Mouse (Mus musculus) adrenal gland, postnatal 25 days (tissue): Measurements from ENCODE around the gene Prss34. TPM values are rescaled to one million over a fixed set of nuclear protein-coding genes. Genes with fewer than 3 reads are reported as not detected.

Experiments
- DNase-seq: peaks from one replicate; pipeline ENCODE4 v3.0.0; 2021; ENCODE audit warnings: mixed read lengths
- long read RNA-seq: library from polyadenylated mRNA; stranded (forward); transcript quantifications from one replicate; pipeline ENCODE4 v2.0.0, GENCODE M21; 2021
- total RNA-seq: library from RNA; stranded (reverse); gene quantifications from 2 replicates; pipeline ENCODE4 v1.2.3, GENCODE M21; 2021

Gene Prss34
- total RNA-seq: 0.27 TPM in 1 of 2 replicates, not detected in the other
- long read RNA-seq: 0 reads

- no peak for DNase-seq
Observed at GRCm38 (mm10) chr17:25298094-25298493, at the start of gene Prss34. TSS of gene Prss34 (plus strand) at chr17:25298394.

GRCm38 (mm10) chr17:25250181-25250835 lies 47.9 kb upstream of the Prss34 start:
- DNase-seq: no peak

DNA sequence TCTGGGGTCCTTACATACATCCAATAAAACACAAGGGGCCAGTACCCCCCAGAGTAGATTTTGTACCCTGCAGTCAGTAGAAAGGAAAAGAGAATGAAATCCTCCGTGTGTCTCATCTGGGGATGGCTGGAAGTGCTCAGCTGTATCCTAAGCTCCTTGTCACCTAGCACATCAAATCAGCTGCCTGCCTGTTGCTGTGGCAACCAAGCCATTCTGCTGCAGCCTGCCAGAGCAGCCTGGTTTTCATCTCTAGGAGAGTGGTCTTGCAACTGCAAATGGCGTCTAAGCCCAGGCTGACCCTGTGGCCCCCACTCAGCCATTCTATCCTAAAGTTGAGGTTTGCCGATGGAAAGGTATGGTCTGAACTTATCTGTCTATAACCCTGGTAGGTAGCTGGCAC lies 45.6 kb upstream of the Prss34 start:
- no peak for DNase-seq

DNA sequence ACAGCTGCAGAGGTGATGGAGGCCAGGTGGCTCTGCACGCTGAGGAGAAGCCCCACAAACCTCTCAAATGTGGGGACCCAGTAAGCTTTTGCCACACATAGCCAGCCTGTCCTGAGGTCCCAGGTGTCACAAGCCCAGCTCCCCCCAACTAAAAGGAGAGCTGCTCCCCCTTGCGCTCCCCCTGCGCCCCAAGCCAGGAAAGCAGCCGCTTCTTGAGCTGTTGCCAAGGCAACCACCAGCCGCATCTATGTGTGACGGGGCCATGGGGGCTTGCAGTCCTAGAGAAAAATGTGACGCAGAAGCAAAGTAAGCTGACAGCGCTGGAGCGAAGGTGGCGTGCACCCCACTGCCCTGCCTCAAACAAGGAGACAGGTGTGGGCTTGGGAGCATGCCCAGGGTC lies 44.4 kb upstream of the Prss34 start:
- no peak for DNase-seq

- DNase-seq: no peak
Observed at GRCm38 (mm10) chr17:25255110-25255509, 43.1 kb upstream of the Prss34 start.

DNA sequence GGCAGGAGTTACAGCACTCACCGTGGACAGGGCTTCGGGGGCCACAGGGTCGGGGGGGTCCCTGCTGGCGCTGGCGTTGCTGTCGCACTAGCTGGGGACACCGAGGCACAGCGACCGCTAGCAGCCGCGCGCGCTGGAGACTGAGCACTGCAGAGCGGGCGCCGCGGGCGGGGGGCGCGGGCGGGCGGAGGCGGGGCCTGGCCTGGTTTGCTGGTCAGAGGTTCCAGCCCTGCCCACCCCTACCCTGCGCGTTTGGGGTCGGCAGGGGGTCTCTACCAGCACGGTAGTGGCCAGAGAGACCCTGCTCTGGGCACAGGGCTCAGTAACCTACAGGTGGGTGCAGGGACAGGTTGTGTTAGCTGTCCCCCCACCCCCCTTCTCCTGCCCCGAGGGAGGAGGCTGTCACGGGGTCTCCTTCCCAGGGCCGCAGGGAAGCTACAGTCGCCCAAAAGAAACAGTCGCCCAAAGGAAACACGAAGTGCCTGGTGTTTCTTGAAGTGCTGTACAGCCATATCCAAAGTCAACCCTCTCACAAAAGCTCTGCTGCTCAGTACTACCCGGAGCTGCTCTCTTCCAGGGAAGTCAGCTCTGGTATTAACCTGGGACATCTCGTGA lies 41.9 kb upstream of the Prss34 start, which contains the start of gene Baiap3:
Gene Baiap3 (minus strand): TSS at position 225 of the 615 bp plus-strand sequence.
- peak; percentile 26 for DNase-seq

- no peak for DNase-seq
Observed at GRCm38 (mm10) chr17:25257804-25258261, 40.4 kb upstream of the Prss34 start.

DNA sequence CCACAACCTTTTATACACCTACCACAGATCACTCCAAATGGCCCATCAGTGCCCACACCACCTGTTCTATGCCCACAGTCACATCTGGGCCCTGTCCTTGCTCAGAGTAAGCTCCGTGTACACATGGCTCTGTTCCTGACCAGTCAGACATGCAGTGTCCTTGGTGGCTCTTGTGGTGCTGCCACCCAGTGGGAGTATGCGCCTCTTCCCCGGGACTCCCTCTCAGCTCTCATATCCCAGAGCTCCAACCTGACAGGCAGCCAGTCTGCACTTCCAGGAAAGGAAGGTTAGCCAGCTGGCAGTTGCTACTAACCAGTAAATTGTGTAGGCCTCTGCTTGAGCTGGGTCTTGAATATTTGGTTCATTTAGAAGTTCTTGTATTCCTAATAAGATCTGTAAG lies 33.7 kb upstream of the Prss34 start:
- peak; percentile 68 for DNase-seq

- DNase-seq: no peak
Observed at GRCm38 (mm10) chr17:25270795-25271335, 27.3 kb upstream of the Prss34 start.

- DNase-seq: no peak
Observed at GRCm38 (mm10) chr17:25272326-25272725, 25.9 kb upstream of the Prss34 start.

GRCm38 (mm10) chr17:25272951-25273705 lies 25.1 kb upstream of the Prss34 start:
- DNase-seq: peak; percentile 83

GRCm38 (mm10) chr17:25273706-25274501 lies 24.3 kb upstream of the Prss34 start:
- peak; percentile 87 for DNase-seq

DNA sequence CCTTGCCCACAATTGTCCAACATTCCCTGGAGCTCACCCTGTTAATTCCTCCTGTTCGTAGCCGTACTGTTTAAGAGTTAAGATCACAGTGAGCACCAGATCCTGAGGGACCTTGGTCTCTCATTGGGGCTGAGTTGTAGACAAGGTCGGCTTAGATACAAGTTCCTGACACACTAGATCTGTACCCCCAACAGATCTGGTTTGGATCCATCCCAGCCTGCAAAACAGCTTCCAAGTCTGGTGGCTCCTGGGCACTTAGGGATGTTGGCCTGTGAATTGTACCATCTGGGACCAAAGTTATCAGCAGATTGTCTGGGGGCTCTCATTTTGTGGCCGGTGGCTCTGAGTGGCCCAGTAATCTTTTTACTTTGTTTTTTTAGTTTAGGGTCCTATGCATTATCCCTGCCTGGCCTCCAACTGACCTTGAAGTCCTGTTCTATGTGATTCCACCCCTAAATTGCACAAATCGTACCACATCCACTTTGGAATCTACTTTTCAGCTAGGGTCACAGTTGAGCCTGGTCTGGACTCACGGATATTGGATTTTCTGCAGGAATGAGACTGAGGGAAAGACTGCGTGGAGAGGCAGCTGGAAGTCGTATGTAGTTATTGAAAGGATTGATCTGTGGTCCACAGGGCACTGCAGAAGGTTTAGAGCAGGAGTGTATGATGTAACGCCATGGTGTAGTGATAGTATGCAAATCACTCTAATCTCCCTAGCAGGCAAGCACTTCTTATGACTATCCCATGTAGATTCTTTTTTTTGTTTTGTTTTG lies 23.4 kb upstream of the Prss34 start, which contains the start of gene Ube2i:
Gene Ube2i (minus strand): TSS at position 52 of the 776 bp plus-strand sequence.
- no peak for DNase-seq

- DNase-seq: no peak
Observed at GRCm38 (mm10) chr17:25275833-25276232, 22.4 kb upstream of the Prss34 start.

DNA sequence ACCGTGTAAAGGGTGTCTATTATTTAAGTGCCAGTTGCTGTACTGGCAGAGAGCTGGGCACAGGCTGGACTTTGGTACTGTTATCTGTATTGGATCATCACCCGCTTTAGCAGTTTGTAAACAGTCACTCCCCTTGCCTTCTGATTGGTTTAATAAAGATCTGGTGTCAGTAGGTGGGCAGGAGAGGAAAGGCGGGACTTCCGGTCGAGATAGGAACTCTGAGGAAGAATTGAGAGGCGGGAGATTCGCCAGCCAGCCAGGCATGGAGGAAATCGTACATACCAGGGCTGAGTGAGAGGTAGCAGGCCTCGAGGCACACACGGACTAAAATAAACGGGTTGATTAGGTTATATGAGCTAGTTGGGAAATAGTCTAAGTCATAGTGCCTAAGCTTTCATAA lies 16.1 kb upstream of the Prss34 start:
- peak; percentile 50 for DNase-seq

GRCm38 (mm10) chr17:25285033-25285432 lies 13.2 kb upstream of the Prss34 start:
- DNase-seq: peak; percentile 67

GRCm38 (mm10) chr17:25288842-25289241 lies 9.4 kb upstream of the Prss34 start:
- peak; percentile 64 for DNase-seq

DNA sequence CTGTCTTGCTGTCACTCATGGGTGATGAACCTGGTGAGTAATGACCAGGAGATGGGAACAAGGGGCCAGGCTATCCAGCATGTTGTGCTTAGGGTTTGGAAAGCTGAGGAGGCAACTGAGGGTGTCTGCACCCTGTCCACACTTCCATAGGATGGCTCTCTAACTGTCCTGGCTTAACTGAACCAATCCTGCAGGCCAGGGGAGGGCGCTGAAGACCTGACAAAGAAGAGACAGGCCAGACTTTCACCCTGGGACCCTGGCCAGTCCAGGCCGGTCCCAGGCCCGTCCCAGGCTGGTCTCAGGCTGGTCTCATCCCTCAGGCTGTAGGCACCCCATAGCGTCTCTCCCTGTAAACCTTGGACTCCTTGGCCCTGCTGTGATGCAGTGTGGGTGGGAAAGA lies 7.8 kb upstream of the Prss34 start:
- DNase-seq: no peak

GRCm38 (mm10) chr17:25293495-25293894 lies 4.7 kb upstream of the Prss34 start:
- DNase-seq: no peak

DNA sequence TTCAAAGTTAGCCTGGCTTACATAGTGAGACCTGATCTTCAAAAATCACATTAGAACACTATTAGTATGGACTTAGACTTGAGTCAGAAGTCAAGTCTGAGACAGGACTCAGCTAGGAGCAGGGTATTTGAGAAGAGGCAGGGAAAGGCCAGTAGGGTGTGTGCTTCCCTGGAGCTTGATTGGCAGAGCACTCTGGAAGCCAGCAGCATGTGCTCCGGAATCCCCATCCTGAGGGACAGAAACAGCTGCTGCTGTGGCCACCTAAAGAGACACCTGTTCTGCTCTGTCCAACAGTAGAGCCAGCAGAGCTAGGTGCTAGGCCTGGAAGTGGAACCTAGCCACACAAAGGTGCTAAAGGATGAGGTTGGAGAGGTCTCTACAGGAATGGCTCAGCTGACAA lies 4.1 kb upstream of the Prss34 start:
- no peak for DNase-seq

DNA sequence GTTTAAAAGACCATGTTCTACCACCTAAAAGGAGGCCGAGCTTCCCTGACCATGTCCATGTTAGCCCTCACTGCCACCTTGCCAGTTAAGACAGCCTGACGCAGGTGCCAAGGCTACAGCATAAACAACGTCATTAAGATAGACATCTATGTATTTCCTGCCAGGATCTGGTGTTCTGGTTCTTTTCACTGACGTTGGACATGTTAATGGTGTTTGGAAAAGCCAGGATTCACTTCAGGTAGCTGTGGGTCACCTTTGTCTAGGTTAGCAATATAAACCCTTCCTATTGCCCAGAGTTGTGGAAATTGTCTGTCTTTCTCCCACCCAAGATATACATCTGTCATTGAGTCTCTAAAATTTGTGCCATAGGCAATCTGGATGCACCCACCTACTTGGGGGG lies 10.2 kb downstream of the Prss34 start, which contains the start of gene Prss28:
Gene Prss28 (plus strand): TSS at position 301 of the 400 bp plus-strand sequence.
- DNase-seq: no peak
